Mouse (Mus musculus) layer of hippocampus, adult 8-10 months (tissue): ENCODE results near the gene Avil. TPM values are rescaled to one million over a fixed set of nuclear protein-coding genes. Genes with fewer than 3 reads are reported as not detected.
A peak's percentile ranks its signal among the peaks of the same experiment; 100 is the strongest.
"Not testable (repeated sequence)": the region's sequence is repeated elsewhere in the genome, so short reads cannot be mapped to it uniquely, and the experiment has no call there.

ENCODE experiments used
- DNase-seq, 2 experiments: peaks; one replicate each; pipeline ENCODE4 v3.0.0; 2022; ENCODE audit warnings: low spot score in 2 of 2
- microRNA-seq, 2 experiments: library from miRNA; unstranded; fragments of <30 nt; microRNA quantifications; one replicate each; pipeline ENCODE4 v1.2.0; 2022
- total RNA-seq, 4 experiments: library from RNA; stranded (reverse); gene quantifications; 2 replicates each; pipeline ENCODE4 v1.2.4; 2022

Gene Avil
- total RNA-seq, 4 experiments from 2014 or later = 0.11 to 0.39 (median 0.18) TPM

- no peak for DNase-seq
These were observed 58.9 kb downstream of the Avil start for GRCm38 (mm10) chr10:127059174-127059967.

GRCm38 (mm10) chr10:127059968-127060916 lies 59.7 kb downstream of the Avil start, which contains the start of gene March9:
Gene March9 (minus strand): TSS chr10:127060184.
- DNase-seq = peak in 1 of 2 experiments; percentile 75

GRCm38 (mm10) chr10:127061085-127061484 lies 60.6 kb downstream of the Avil start:
- no peak for DNase-seq

- no peak for DNase-seq
These were observed 61.0 kb downstream of the Avil start for GRCm38 (mm10) chr10:127061513-127061912.

- not testable (repeated sequence) for DNase-seq
These were observed 61.6 kb downstream of the Avil start for GRCm38 (mm10) chr10:127062101-127062500.

GRCm38 (mm10) chr10:127062503-127062902 lies 62.0 kb downstream of the Avil start:
- no peak for DNase-seq

GRCm38 (mm10) chr10:127063239-127063872 lies 62.8 kb downstream of the Avil start, which contains the start of gene Cdk4:
Gene Cdk4 (plus strand): TSS chr10:127063534.
- DNase-seq = peak; percentile 98

GRCm38 (mm10) chr10:127063913-127064870 lies 63.7 kb downstream of the Avil start:
- no peak for DNase-seq

GRCm38 (mm10) chr10:127065981-127066380 lies 65.5 kb downstream of the Avil start:
- no peak for DNase-seq

- no peak for DNase-seq
These were observed 66.1 kb downstream of the Avil start for GRCm38 (mm10) chr10:127066519-127067018.

- no peak for DNase-seq
These were observed 68.0 kb downstream of the Avil start for GRCm38 (mm10) chr10:127068360-127069038.

GRCm38 (mm10) chr10:127069281-127070189 lies 69.0 kb downstream of the Avil start:
- no peak for DNase-seq

Small RNA genes lying within 50 kb of the gene (microRNA-seq; reads per million reads assigned to microRNA genes)
- 62.9 to 63.5 reads per million in 2 experiments for gene Mir26a-2
- gene Mir546 = 0 reads per million in 2 experiments

Other genes with a start within 250 kb of the Avil start
- 10 to 100 TPM in 3 of 4 experiments, 1 to 10 TPM in 1; 7.5 to 11.2 (median 10.5) TPM for gene Atp23, start 99.4 kb upstream of the Avil start, total RNA-seq
- 100 to 1,000 TPM; 104 to 120 (median 111) TPM for gene Ctdsp2, start 22.0 kb upstream of the Avil start, total RNA-seq
- 10 to 100 TPM; 24.5 to 31.8 (median 27.5) TPM for gene Tsfm, start 30.1 kb downstream of the Avil start, total RNA-seq
- 10 to 100 TPM; 13.1 to 16.0 (median 14.5) TPM for gene Mettl1, start 40.7 kb downstream of the Avil start, total RNA-seq
- under 1 TPM in 3 of 4 experiments, not detected in 1; 0.23 to 0.33 (median 0.31) TPM for gene Eef1akmt3, start 40.8 kb downstream of the Avil start, total RNA-seq
- gene Cyp27b1, start 47.5 kb downstream of the Avil start, total RNA-seq = 1 to 10 TPM in 1 of 4 experiments, under 1 TPM in 3; 0.14 to 1.1 (median 0.48) TPM
- gene March9, start 59.5 kb downstream of the Avil start, total RNA-seq = 10 to 100 TPM; 14.8 to 21.9 (median 20.4) TPM
- 10 to 100 TPM; 84.1 to 95.2 (median 91.1) TPM for gene Cdk4, start 62.8 kb downstream of the Avil start, total RNA-seq
- gene Tspan31, start 69.6 kb downstream of the Avil start, total RNA-seq = 10 to 100 TPM; 62.9 to 68.4 (median 66.1) TPM
- gene Agap2, start 74.6 kb downstream of the Avil start, total RNA-seq = 100 to 1,000 TPM; 657 to 727 (median 692) TPM
- gene Os9, start 120.4 kb downstream of the Avil start, total RNA-seq = 100 to 1,000 TPM in 2 of 4 experiments, 10 to 100 TPM in 2; 98.1 to 120 (median 109) TPM
- 100 to 1,000 TPM; 113 to 123 (median 113) TPM for gene B4galnt1, start 164.5 kb downstream of the Avil start, total RNA-seq
- 10 to 100 TPM; 12.2 to 17.5 (median 14.4) TPM for gene Slc26a10, start 179.9 kb downstream of the Avil start, total RNA-seq
- 100 to 1,000 TPM; 310 to 386 (median 350) TPM for gene Arhgef25, start 189.4 kb downstream of the Avil start, total RNA-seq
- 100 to 1,000 TPM; 214 to 267 (median 229) TPM for gene Dtx3, start 195.0 kb downstream of the Avil start, total RNA-seq
- gene Pip4k2c, start 210.9 kb downstream of the Avil start, total RNA-seq = 100 to 1,000 TPM in 1 of 4 experiments, 10 to 100 TPM in 3; 95.0 to 107 (median 98.9) TPM